Mouse (Mus musculus): ENCODE measurements around the gene Manbal.

DNA sequence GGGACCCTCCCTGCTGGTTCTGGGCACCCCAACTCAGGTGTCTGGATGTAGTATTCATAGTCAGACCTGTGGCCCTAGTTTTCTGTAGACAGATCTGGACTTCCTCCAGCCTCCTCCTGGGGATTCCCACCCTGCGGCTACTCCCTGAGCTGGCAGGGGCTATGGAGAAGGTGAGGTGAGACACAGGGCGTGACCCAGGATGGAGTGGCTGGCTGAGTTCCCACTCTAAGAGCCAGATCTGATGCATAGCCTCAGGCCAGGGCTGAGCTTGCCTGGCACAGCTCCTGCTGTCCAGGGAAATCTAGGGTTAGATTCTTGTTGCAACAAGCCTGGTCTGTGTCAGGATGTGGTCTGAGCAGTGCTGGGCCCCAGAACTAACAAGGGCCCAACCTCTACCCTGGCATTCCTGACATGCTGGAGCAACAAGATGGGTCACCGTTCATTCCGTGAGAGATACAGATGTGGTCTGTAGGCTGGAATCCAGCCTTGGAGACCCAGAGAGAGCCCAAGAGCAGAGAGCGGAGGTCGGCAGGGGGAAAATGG lies 43.8 kb downstream of the Manbal start:
- TF ChIP-seq CTCF (IDR thresholded peaks at IDR 0.05; ENCODE audit: low read depth) = no peak
- no peak for TF ChIP-seq EP300 (IDR thresholded peaks at IDR 0.05; ENCODE audit: low read depth)
